Mouse (Mus musculus): ENCODE data around the gene Olfr643.

Olfr643 gene

GRCm38 (mm10) chr7:104137305-104137704 lies at the start of gene Olfr643:
Olfr643 (minus strand) TSS chr7:104137405.
- DNase-seq = no peak

GRCm38 (mm10) chr7:104183292-104183691 lies 46.1 kb upstream of the Olfr643 start, which contains the start of gene Olfr648:
Olfr648 (minus strand) TSS chr7:104183392.
- no peak for DNase-seq

- no peak for DNase-seq
Measured at GRCm38 (mm10) chr7:104179074-104179473, 41.9 kb upstream of the Olfr643 start.

- no peak for DNase-seq
Measured at GRCm38 (mm10) chr7:104178422-104179054, 41.3 kb upstream of the Olfr643 start.

GRCm38 (mm10) chr7:104175085-104175484 lies 37.9 kb upstream of the Olfr643 start:
- DNase-seq = no peak

GRCm38 (mm10) chr7:104169634-104170204 lies 32.5 kb upstream of the Olfr643 start:
- DNase-seq = no peak

GRCm38 (mm10) chr7:104167105-104167504 lies 29.9 kb upstream of the Olfr643 start:
- no peak for DNase-seq

- no peak for DNase-seq
Measured at GRCm38 (mm10) chr7:104150456-104150855, 13.3 kb upstream of the Olfr643 start, which contains the start of gene Ubqlnl. Ubqlnl (minus strand) TSS chr7:104150556.

GRCm38 (mm10) chr7:104143179-104143578 lies 6.0 kb upstream of the Olfr643 start, which contains the start of gene Ubqln3:
Ubqln3 (minus strand) TSS chr7:104143279.
- DNase-seq = no peak

GRCm38 (mm10) chr7:104129726-104130125 lies 7.5 kb downstream of the Olfr643 start, which contains the start of gene Ubqln5:
Ubqln5 (minus strand) TSS chr7:104129826.
- no peak for DNase-seq

GRCm38 (mm10) chr7:104104757-104104972 lies 32.5 kb downstream of the Olfr643 start, which contains the start of gene Olfr646:
Olfr646 (plus strand) TSS chr7:104104873.
- no peak for DNase-seq

GRCm38 (mm10) chr7:104103913-104104756 lies 33.1 kb downstream of the Olfr643 start:
- no peak for DNase-seq

GRCm38 (mm10) chr7:104085365-104085764 lies 51.8 kb downstream of the Olfr643 start, which contains the start of gene Olfr645:
Olfr645 (minus strand) TSS chr7:104085465.
- DNase-seq = no peak

- DNase-seq = no peak
Measured at GRCm38 (mm10) chr7:104071769-104072168, 65.4 kb downstream of the Olfr643 start, which contains the start of gene Olfr644. Olfr644 (minus strand) TSS chr7:104071869.

GRCm38 (mm10) chr7:104061345-104061744 lies 75.9 kb downstream of the Olfr643 start, which contains the start of gene 4930516K23Rik:
4930516K23Rik (minus strand) TSS chr7:104061445.
- DNase-seq = no peak

GRCm38 (mm10) chr7:104059215-104059614 lies 78.0 kb downstream of the Olfr643 start:
- no peak for DNase-seq

GRCm38 (mm10) chr7:104052566-104052965 lies 84.6 kb downstream of the Olfr643 start, which contains the start of gene Olfr642:
Olfr642 (minus strand) TSS chr7:104052666.
- DNase-seq = no peak

GRCm38 (mm10) chr7:104050745-104051144 lies 86.5 kb downstream of the Olfr643 start:
- no peak for DNase-seq

- DNase-seq = no peak
Measured at GRCm38 (mm10) chr7:104035145-104035544, 102.1 kb downstream of the Olfr643 start, which contains the start of gene Olfr641. Olfr641 (plus strand) TSS chr7:104035445.

- DNase-seq = no peak
Measured at GRCm38 (mm10) chr7:104026978-104027377, 110.2 kb downstream of the Olfr643 start.

GRCm38 (mm10) chr7:104025473-104025872 lies 111.7 kb downstream of the Olfr643 start, which contains the start of gene Olfr640:
Olfr640 (minus strand) TSS chr7:104025573.
- DNase-seq = no peak

- DNase-seq = no peak
Measured at GRCm38 (mm10) chr7:104021651-104022050, 115.6 kb downstream of the Olfr643 start.

- DNase-seq = no peak
Measured at GRCm38 (mm10) chr7:104018953-104019352, 118.3 kb downstream of the Olfr643 start.

All from lung, adult 18-20 months (tissue).